Mouse (Mus musculus): Measurements from ENCODE around the gene Dido1.
A peak's percentile ranks its signal among the peaks of the same experiment; 100 is the strongest.

- TF ChIP-seq CHD1 (IDR thresholded peaks at IDR 0.05; ENCODE audit: low read depth, low read length) (no peak), KAT2A (conservative IDR thresholded peaks at IDR 0.05; ENCODE audit: low read depth, low read length) (no peak), ZMIZ1 (IDR thresholded peaks at IDR 0.05; ENCODE audit: low read depth, low read length) (0 out of 2 replicates have a peak, but pooled peaks have one; percentile 43), MEF2A (IDR thresholded peaks at IDR 0.05; ENCODE audit: extremely low read depth, insufficient replicate concordance, low read depth, low read length, poor library complexity, severe bottlenecking) (no peak), POLR2AphosphoS2 (IDR thresholded peaks at IDR 0.05; ENCODE audit: low read length) (no peak; the same call in 1 of the 2 replicates), TCF12 (IDR thresholded peaks at IDR 0.05; ENCODE audit: low read depth, low read length) (0 out of 2 replicates have a peak, but pooled peaks have one; percentile 21), POLR2A (IDR thresholded peaks at IDR 0.05; ENCODE audit: control insufficient read depth in 1 of 2, insufficient read depth in 1 of 2, low read depth in 1 of 2, low read length in 2 of 2, poor library complexity in 1 of 2) (peak; percentile 24 to 73; a peak in 2 of 4 replicates), ELF1 (IDR thresholded peaks at IDR 0.05; ENCODE audit: low read depth, low read length) (peak; percentile 64; the same call in 1 of the 2 replicates), SMC3 (IDR thresholded peaks at IDR 0.05; ENCODE audit: low read depth, low read length) (no peak; the same call in 1 of the 2 replicates), NRF1 (IDR thresholded peaks at IDR 0.05; ENCODE audit: insufficient read depth, low read depth, low read length, poor library complexity, severe bottlenecking) (peak; percentile 48; the same call in 1 of the 2 replicates)
These were observed 17.1 kb upstream of the Dido1 start for GRCm38 (mm10) chr2:180726658-180727442.
